Mouse (Mus musculus) cerebellum, adult 8-10 months (tissue): Measurements from ENCODE around the gene Ip6k1.
A peak's percentile ranks its signal among the peaks of the same experiment; 100 is the strongest.

Experiments used
- DNase-seq: peaks from one replicate; pipeline ENCODE4 v3.0.0; 2022

Ip6k1 gene

GRCm38 (mm10) chr9:108062142-108062541, 59.8 kb downstream of the Ip6k1 start:
- no peak for DNase-seq

- DNase-seq = no peak
Measured at GRCm38 (mm10) chr9:108063361-108063760, 61.1 kb downstream of the Ip6k1 start.

- peak; percentile 84 for DNase-seq
Measured at GRCm38 (mm10) chr9:108065491-108066011, 63.2 kb downstream of the Ip6k1 start.

GRCm38 (mm10) chr9:108067199-108067598, 64.9 kb downstream of the Ip6k1 start:
- no peak for DNase-seq

GRCm38 (mm10) chr9:108067900-108068299, 65.6 kb downstream of the Ip6k1 start:
- DNase-seq = peak; percentile 89

- no peak for DNase-seq
Measured at GRCm38 (mm10) chr9:108069007-108069406, 66.7 kb downstream of the Ip6k1 start.

- DNase-seq = no peak
Measured at GRCm38 (mm10) chr9:108069529-108069928, 67.2 kb downstream of the Ip6k1 start.

GRCm38 (mm10) chr9:108071801-108072200, 69.5 kb downstream of the Ip6k1 start:
- no peak for DNase-seq

GRCm38 (mm10) chr9:108072481-108072924, 70.2 kb downstream of the Ip6k1 start:
- DNase-seq = peak; percentile 63

GRCm38 (mm10) chr9:108073141-108073930, 71.0 kb downstream of the Ip6k1 start:
- DNase-seq = peak; percentile 82

GRCm38 (mm10) chr9:108080168-108080567, 77.9 kb downstream of the Ip6k1 start, which contains the start of gene Mst1:
TSS of gene Mst1 (plus strand) at chr9:108080436.
- DNase-seq = no peak

- peak; percentile 42 for DNase-seq
Measured at GRCm38 (mm10) chr9:108082549-108082948, 80.2 kb downstream of the Ip6k1 start.

GRCm38 (mm10) chr9:108082988-108083431, 80.7 kb downstream of the Ip6k1 start, which contains the start of gene Rnf123:
TSS of gene Rnf123 (minus strand) at chr9:108083346.
- no peak for DNase-seq

GRCm38 (mm10) chr9:108083561-108083960, 81.3 kb downstream of the Ip6k1 start:
- no peak for DNase-seq

GRCm38 (mm10) chr9:108085261-108085660, 83.0 kb downstream of the Ip6k1 start:
- no peak for DNase-seq

- no peak for DNase-seq
Measured at GRCm38 (mm10) chr9:108090611-108091120, 88.4 kb downstream of the Ip6k1 start.

GRCm38 (mm10) chr9:108093586-108093985, 91.3 kb downstream of the Ip6k1 start:
- DNase-seq = no peak

- DNase-seq = peak; percentile 93
Measured at GRCm38 (mm10) chr9:108094184-108094941, 92.1 kb downstream of the Ip6k1 start, which contains the start of gene Apeh. TSS of gene Apeh (minus strand) at chr9:108094606.

GRCm38 (mm10) chr9:108094998-108095411, 92.7 kb downstream of the Ip6k1 start:
- no peak for DNase-seq

- peak; percentile 74 for DNase-seq
Measured at GRCm38 (mm10) chr9:108095518-108095917, 93.2 kb downstream of the Ip6k1 start.

GRCm38 (mm10) chr9:108095949-108096712, 93.8 kb downstream of the Ip6k1 start:
- DNase-seq = no peak
